Mouse (Mus musculus) olfactory bulb, adult 2 months (tissue): ENCODE measurements around the gene Slc38a10.

Source experiments
- CTCF ChIP-seq: fragments of 200-500 bp; IDR thresholded peaks from 2 replicates; pipeline ENCODE4 v1.5.1; 2012; ENCODE audit warnings: low read depth, mild to moderate bottlenecking, low read length, moderate library complexity; ENCODE audit not compliant: insufficient read depth
- POLR2A ChIP-seq: fragments of 200-500 bp; IDR thresholded peaks from 2 replicates; pipeline ENCODE4 v1.6.1; 2012; ENCODE audit warnings: mild to moderate bottlenecking, low read depth, low read length, moderate library complexity; ENCODE audit not compliant: insufficient read depth

DNA sequence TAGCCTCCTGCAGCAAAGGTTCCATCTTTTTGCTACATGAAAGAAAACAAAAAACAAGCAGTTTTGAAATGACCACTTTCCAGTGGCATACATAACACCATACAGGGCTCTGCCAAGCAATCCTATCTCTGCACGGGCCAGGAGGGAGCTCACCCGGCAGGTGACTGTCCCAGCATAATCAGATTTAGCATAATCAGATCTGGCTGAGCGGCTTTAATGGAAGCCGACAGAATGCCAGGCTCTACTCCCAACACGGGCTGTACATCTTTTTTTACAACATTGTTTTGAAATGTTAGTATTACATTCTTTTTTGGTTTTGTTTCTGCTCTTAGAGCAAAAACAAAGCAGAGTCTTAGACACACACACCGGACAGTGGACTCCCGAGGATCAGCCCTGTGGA lies 21.9 kb downstream of the Slc38a10 start:
- no peak for TF ChIP-seq POLR2A
- no peak for TF ChIP-seq CTCF
